Mouse (Mus musculus): Measurements from ENCODE around the gene Lcn11. TPM values are rescaled to one million over a fixed set of nuclear protein-coding genes. Genes with fewer than 3 reads are reported as not detected.
"Not testable (repeated sequence)": the region's sequence is repeated elsewhere in the genome, so short reads cannot be mapped to it uniquely, and the experiment has no call there.

Lcn11 gene
- total RNA-seq (2021) = not detected

GRCm38 (mm10) chr2:25776717-25777116 is at the start of gene Lcn11:
TSS of gene Lcn11 (plus strand) at chr2:25777017.
- no peak for DNase-seq (ENCODE audit: low spot score in 2 of 2)
- intact Hi-C loops (cut with DNase I) = no loop called here

- no peak for DNase-seq (ENCODE audit: low spot score in 2 of 2)
- intact Hi-C loops (cut with DNase I) = no loop called here
These were observed 43.5 kb upstream of the Lcn11 start for GRCm38 (mm10) chr2:25733199-25733930.

GRCm38 (mm10) chr2:25736709-25737108 is 40.1 kb upstream of the Lcn11 start, which contains the start of gene Obp2b:
TSS of gene Obp2b (plus strand) at chr2:25737009.
- DNase-seq (ENCODE audit: low spot score in 2 of 2); intact Hi-C loops (cut with DNase I): not testable (repeated sequence)

- intact Hi-C loops (cut with DNase I) = no loop called here
These were observed 35.1 kb upstream of the Lcn11 start for GRCm38 (mm10) chr2:25741671-25742070.

GRCm38 (mm10) chr2:25754201-25754600 is 22.6 kb upstream of the Lcn11 start:
- DNase-seq (ENCODE audit: low spot score in 2 of 2) = no peak
- intact Hi-C loops (cut with DNase I) = no loop called here

More at GRCm38 (mm10) chr2:25741671-25742070, 35.1 kb upstream of the Lcn11 start:
- no peak for DNase-seq (ENCODE audit: low spot score in 2 of 2)

GRCm38 (mm10) chr2:25758064-25758625 is 18.7 kb upstream of the Lcn11 start:
- DNase-seq (ENCODE audit: low spot score in 2 of 2) = no peak
- intact Hi-C loops (cut with DNase I) = no loop called here

GRCm38 (mm10) chr2:25765269-25765668 is 11.5 kb upstream of the Lcn11 start, which contains the start of gene Lcn3:
TSS of gene Lcn3 (plus strand) at chr2:25765569.
- intact Hi-C loops (cut with DNase I) = no loop called here
- no peak for DNase-seq (ENCODE audit: low spot score in 2 of 2)

- intact Hi-C loops (cut with DNase I) = no loop called here
- no peak for DNase-seq (ENCODE audit: low spot score in 2 of 2)
These were observed 9.1 kb upstream of the Lcn11 start for GRCm38 (mm10) chr2:25767764-25768163.

- intact Hi-C loops (cut with DNase I) = no loop called here
- no peak for DNase-seq (ENCODE audit: low spot score in 2 of 2)
These were observed 3.3 kb upstream of the Lcn11 start for GRCm38 (mm10) chr2:25773507-25773906.

GRCm38 (mm10) chr2:25774640-25775039 is 2.2 kb upstream of the Lcn11 start:
- DNase-seq (ENCODE audit: low spot score in 2 of 2) = no peak
- intact Hi-C loops (cut with DNase I) = no loop called here

GRCm38 (mm10) chr2:25775991-25776390 is 826 bp upstream of the Lcn11 start:
- intact Hi-C loops (cut with DNase I) = no loop called here
- no peak for DNase-seq (ENCODE audit: low spot score in 2 of 2)

- intact Hi-C loops (cut with DNase I) = no loop called here
These were observed 2.3 kb downstream of the Lcn11 start for GRCm38 (mm10) chr2:25779076-25779475.

GRCm38 (mm10) chr2:25780921-25781320 is 4.1 kb downstream of the Lcn11 start:
- no peak for DNase-seq (ENCODE audit: low spot score in 2 of 2)
- intact Hi-C loops (cut with DNase I) = no loop called here

More at GRCm38 (mm10) chr2:25779076-25779475, 2.3 kb downstream of the Lcn11 start:
- no peak for DNase-seq (ENCODE audit: low spot score in 2 of 2)

- intact Hi-C loops (cut with DNase I) = no loop called here
- no peak for DNase-seq (ENCODE audit: low spot score in 2 of 2)
These were observed 5.1 kb downstream of the Lcn11 start, which contains the start of gene Gm13539 for GRCm38 (mm10) chr2:25781957-25782356. TSS of gene Gm13539 (plus strand) at chr2:25782257.

GRCm38 (mm10) chr2:25785573-25786322 is 8.9 kb downstream of the Lcn11 start:
- intact Hi-C loops (cut with DNase I) = no loop called here

GRCm38 (mm10) chr2:25789092-25789491 is 12.3 kb downstream of the Lcn11 start:
- DNase-seq (ENCODE audit: low spot score in 2 of 2) = no peak
- intact Hi-C loops (cut with DNase I) = no loop called here

More at GRCm38 (mm10) chr2:25785573-25786322, 8.9 kb downstream of the Lcn11 start:
- no peak for DNase-seq (ENCODE audit: low spot score in 2 of 2)

- intact Hi-C loops (cut with DNase I) = no loop called here
- no peak for DNase-seq (ENCODE audit: low spot score in 2 of 2)
These were observed 20.8 kb downstream of the Lcn11 start for GRCm38 (mm10) chr2:25797635-25798034.

- no peak for DNase-seq (ENCODE audit: low spot score in 2 of 2)
- intact Hi-C loops (cut with DNase I) = no loop called here
These were observed 21.2 kb downstream of the Lcn11 start for GRCm38 (mm10) chr2:25798065-25798464.

- intact Hi-C loops (cut with DNase I) = no loop called here
- DNase-seq (ENCODE audit: low spot score in 2 of 2) = no peak
These were observed 34.9 kb downstream of the Lcn11 start for GRCm38 (mm10) chr2:25811711-25812110.

- intact Hi-C loops (cut with DNase I) = no loop called here
- no peak for DNase-seq (ENCODE audit: low spot score in 2 of 2)
These were observed 36.5 kb downstream of the Lcn11 start for GRCm38 (mm10) chr2:25813364-25813763.

Data from left cerebral cortex, postnatal 36 days (tissue).